Mouse (Mus musculus) adrenal gland, postnatal 0 days (tissue): ENCODE results near the gene Ifi213. TPM values are rescaled to one million over a fixed set of nuclear protein-coding genes. Genes with fewer than 3 reads are reported as not detected.

Source experiments
- microRNA-seq: library from miRNA; unstranded; fragments of <30 nt; microRNA quantifications from one replicate; pipeline ENCODE4, GENCODE M21; 2016; ENCODE audit warnings: borderline replicate concordance; ENCODE audit not compliant: insufficient number of aligned reads
- polyA plus RNA-seq: library from polyadenylated mRNA; unstranded; fragments of >200 nt; fragmentation: Nextera tagmentation; extraction: Ambion mirVana; gene quantifications from 2 replicates; pipeline ENCODE4 v1.2.1, GENCODE M21; 2015

Gene Ifi213
- 0.17 and 0.86 TPM in 2 replicates for polyA plus RNA-seq

DNA sequence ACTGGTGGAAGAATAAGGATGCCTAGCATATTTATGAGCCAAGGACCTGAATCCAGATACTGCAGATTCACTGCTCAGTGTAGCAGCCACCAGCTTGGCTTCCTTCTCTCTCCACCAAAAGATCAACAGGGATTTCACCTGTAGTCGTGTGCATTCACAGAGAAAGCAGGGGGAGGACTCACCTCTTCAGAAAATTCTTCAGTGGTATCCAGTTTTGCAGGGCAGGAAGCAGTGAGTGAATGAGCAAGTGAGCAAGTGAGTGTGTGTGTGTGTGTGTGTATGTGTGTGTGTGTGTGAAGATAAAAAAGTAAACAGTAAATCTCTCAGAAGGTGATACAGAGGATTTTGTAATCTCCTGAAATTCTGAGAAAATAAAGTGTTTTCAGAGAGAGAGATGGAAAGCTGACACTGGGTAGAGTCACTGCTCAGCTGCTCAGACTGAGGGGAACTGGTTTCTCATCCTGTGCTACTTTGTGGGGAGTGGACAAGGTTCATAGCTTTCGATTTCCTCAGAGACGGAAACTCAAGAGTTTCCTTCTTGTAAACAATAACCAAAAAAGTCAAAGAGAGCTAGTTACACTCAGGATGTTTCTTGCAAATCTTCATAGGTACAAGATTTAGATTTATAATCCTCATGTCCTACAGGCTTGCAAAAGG is at the start of gene Ifi213:
Ifi213 (minus strand) TSS at position 437 of the 657 bp plus-strand sequence.

DNA sequence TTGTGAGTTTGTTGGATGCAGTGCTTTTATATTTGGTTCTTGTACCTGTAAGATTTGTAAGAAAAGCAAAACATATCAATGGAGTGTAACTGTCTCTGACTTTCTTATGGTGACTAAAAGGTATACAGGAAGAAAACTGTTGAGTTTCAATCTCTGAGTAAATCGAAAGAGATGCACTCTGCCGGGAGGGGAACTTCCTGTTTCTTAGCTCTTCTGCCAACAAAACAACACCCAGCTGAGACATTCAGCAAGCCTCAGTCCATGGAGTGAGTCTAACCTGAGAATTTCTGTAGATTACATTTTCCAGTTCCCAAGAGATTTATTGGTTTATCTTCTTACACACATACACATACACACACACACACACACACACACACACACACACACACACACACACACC is 31.5 kb upstream of the Ifi213 start, which contains the start of gene Ifi209:
Ifi209 (plus strand) TSS at position 296 of the 400 bp plus-strand sequence.

DNA sequence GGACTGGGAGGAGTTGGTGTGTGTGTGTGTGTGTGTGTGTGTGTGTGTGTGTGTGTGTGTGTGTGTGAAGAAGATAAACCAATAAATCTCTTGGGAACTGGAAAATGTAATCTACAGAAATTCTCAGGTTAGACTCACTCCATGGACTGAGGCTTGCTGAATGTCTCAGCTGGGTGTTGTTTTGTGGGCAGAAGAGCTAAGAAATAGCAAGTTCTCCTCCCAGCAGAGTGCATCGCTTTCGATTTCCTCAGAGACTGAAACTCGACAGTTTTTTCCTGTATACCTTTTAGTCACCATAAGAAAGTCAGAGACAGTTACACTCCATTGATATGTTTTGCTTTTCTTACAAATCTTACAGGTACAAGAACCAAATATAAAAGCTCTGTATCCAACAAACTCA is 63.3 kb downstream of the Ifi213 start, which contains the start of gene Ifi214:
Ifi214 (minus strand) TSS at position 167 of the 400 bp plus-strand sequence.

Small RNAs within 50 kb of the gene (microRNA-seq; reads per million reads assigned to microRNA genes)
- gene Gm44339 (not detected), gene Gm44481 (not detected)

Other genes starting within 250 kb of the Ifi213 start
- gene Aim2, start 248.4 kb downstream of the Ifi213 start, polyA plus RNA-seq, result 1.3 TPM in 2 replicates
- 5.0 and 8.7 TPM in 2 replicates for gene Cadm3, start 231.6 kb downstream of the Ifi213 start, polyA plus RNA-seq
- 0.63 and 0.76 TPM in 2 replicates for gene Ifi206, start 108.2 kb downstream of the Ifi213 start, polyA plus RNA-seq
- not detected in 2 replicates for gene Ifi214, start 63.3 kb downstream of the Ifi213 start, polyA plus RNA-seq
- 0.76 and 1.2 TPM in 2 replicates for gene Ifi209, start 31.6 kb upstream of the Ifi213 start, polyA plus RNA-seq
- 0.06 TPM in 1 of 2 replicates, not detected in the other for gene Ifi208, start 74.4 kb upstream of the Ifi213 start, polyA plus RNA-seq
- 2.8 and 3.3 TPM in 2 replicates for gene Ifi207, start 142.5 kb upstream of the Ifi213 start, polyA plus RNA-seq
- 12.5 and 14.1 TPM in 2 replicates for gene Ifi204, start 167.7 kb upstream of the Ifi213 start, polyA plus RNA-seq